Mouse (Mus musculus): ENCODE results near the gene Safb2.

GRCm38 (mm10) chr17:56572154-56572553 is 12.2 kb downstream of the Safb2 start:
- TF ChIP-seq CTCF (IDR thresholded peaks at IDR 0.05; ENCODE audit: borderline replicate concordance, insufficient read depth, low read length) (no peak), POLR2A (IDR thresholded peaks at IDR 0.05; ENCODE audit: low read depth, low read length) (no peak)
